Mouse (Mus musculus) ovary, postnatal 10 days (tissue): Measurements from ENCODE around the gene Stard10.

ENCODE experiments used
- DNase-seq: peaks from one replicate; pipeline ENCODE4 v3.0.0; 2022; ENCODE audit warnings: low spot score

Gene Stard10

GRCm38 (mm10) chr7:101332045-101332831 lies 15.4 kb downstream of the Stard10 start:
- DNase-seq, result no peak

DNA sequence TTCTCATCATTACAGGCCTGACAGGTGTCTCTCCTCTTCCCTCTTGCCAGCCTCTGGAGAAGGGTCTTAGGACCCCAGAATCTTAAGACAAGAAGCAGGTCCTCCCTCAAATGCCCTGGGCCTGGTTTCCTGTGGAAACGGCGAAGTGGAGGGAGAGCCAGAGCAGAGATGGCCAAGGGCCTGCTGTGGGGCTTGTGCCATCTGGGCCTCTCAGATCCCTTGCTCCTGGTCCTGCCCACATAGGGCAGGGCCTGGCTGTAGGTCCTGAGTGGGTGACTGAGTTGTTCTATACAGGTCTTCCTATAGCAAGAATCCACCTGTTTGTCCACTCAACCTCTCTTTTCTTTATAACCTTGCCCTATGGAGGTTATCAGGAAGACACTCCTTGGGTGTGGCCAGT lies 18.3 kb downstream of the Stard10 start:
- no peak for DNase-seq

DNA sequence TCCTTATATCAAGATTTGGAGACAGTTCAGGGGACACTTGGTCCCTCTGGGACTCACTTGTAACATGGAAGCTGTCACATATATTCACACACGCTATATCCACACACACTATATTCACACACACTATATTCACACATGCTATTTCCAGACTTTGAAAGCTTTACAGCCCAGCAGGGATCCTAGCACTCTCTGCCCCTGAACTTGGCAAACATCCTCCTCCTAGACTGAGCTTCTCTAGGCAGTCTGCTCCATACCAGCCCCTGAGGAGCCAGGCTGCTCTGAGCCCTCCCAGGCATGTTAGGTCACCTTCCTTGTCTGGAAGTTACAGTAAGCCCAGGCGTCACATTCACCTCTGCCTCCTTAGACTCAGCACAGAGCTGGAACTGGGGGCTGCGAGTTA lies 19.8 kb downstream of the Stard10 start:
- no peak for DNase-seq

GRCm38 (mm10) chr7:101337401-101337800 lies 20.5 kb downstream of the Stard10 start:
- no peak for DNase-seq

GRCm38 (mm10) chr7:101341405-101341804 lies 24.5 kb downstream of the Stard10 start:
- DNase-seq, result no peak

GRCm38 (mm10) chr7:101343135-101343534 lies 26.2 kb downstream of the Stard10 start:
- no peak for DNase-seq

DNA sequence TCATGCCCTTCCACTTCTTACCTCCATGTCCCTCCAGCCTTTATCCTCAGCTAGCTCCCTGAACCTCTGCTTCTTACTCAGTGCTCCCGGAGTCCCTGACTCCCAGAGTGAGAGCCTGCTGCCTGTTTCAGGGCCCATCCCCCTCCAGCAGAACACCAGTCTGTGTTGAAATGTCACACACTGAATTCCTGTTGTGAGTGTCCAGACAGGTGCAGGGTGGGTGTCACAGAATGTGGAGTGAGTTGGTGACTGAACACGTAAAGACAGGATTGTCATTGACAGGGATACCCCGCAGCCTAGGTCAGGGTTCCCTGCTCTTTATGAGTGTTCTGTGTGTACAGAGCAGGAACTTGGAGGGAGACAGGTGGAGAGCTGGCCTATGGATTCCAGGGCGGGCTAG lies 28.0 kb downstream of the Stard10 start:
- no peak for DNase-seq

GRCm38 (mm10) chr7:101346991-101347390 lies 30.1 kb downstream of the Stard10 start:
- DNase-seq, result no peak

GRCm38 (mm10) chr7:101347767-101348270 lies 30.9 kb downstream of the Stard10 start, which contains the start of gene Arap1:
Arap1 (plus strand) TSS chr7:101348067.
- DNase-seq, result no peak

GRCm38 (mm10) chr7:101348312-101348711 lies 31.4 kb downstream of the Stard10 start:
- no peak for DNase-seq

DNA sequence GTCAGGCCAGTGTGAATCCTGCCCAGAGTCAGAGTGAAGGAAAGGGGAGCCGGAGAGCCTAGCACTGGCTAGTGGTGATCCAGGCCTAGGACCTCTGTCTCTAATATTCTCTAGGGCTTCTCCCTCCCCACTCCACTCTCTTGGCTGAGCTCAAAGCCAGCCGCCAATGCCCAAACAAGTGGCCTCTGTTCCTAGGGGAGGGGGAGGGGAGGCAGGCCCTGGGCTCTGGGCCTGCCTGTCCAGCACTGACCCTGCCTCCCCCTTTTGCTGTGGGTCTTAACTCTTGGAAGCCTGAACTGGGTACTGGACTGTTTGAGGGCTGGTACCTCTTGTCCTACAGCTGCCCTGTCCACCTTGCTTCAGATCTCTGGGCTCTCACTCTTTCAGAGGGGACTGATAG lies 33.0 kb downstream of the Stard10 start:
- no peak for DNase-seq

DNA sequence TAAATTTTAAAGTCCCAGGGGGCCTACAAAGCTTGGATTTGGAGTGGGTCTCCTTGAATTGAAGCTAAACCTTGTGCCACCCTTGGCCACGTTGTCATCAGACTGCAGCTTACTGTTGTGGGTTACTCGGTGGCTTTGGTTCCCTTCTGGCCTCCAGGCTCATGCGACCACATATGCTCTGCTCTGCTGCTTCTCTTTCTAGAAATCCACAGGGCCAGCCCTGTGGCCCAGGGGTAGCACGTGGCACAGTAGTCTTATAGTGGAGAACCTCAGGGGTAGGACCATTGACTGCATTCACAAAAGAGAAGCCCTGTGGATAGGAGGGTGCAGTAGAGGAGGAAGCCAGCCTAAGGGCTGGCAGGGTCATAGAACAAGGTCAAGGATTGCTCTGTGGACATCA lies 35.5 kb downstream of the Stard10 start:
- no peak for DNase-seq

DNA sequence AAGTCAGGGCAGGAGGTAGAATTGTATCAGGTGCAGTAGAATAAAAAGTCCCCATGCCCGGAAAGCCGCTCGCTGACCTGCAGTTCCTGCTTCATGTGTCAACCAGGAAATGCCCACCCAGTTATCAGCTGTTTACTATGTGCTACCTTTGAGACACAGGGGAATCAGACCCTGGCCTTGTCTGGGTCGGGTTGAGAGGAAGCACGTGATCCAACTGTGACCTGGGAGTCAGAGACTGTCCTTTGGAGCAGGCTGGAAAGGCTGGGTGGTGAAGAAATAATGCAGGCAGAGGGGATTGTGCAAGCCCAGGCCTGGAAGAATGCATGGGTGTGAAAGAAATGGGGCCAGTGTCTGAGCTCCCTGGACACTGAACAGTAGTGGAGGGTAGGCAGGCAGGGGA lies 37.5 kb downstream of the Stard10 start:
- no peak for DNase-seq

DNA sequence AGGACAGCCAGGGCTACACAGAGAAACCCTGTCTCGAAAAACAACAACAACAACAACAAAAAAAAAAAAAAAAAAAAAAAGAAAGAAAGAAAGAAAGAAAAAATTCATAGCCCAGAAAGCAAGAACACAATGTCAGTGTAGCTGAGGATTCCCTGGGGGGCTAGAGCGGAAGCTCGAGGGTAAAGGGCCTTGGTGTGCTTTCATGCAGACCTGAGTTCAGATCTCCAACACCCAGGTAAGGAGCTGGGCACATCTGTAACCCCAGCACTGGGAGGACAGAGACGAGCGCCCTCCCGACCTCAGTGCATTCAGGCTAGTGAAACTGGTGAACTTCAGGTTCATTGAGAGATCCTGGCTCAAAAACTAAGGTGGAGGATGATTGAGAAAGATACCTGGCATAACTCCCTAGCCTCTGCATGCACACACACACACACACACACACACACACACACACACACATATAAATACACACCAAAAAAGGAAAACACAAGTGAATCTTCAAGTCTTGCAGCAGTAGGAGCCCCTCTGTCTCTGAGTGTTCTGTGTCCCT lies 38.7 kb downstream of the Stard10 start:
- DNase-seq, result no peak

- no peak for DNase-seq
These were observed 40.0 kb downstream of the Stard10 start for GRCm38 (mm10) chr7:101356868-101357267.

- DNase-seq, result no peak
These were observed 43.5 kb downstream of the Stard10 start for GRCm38 (mm10) chr7:101360406-101360805.

DNA sequence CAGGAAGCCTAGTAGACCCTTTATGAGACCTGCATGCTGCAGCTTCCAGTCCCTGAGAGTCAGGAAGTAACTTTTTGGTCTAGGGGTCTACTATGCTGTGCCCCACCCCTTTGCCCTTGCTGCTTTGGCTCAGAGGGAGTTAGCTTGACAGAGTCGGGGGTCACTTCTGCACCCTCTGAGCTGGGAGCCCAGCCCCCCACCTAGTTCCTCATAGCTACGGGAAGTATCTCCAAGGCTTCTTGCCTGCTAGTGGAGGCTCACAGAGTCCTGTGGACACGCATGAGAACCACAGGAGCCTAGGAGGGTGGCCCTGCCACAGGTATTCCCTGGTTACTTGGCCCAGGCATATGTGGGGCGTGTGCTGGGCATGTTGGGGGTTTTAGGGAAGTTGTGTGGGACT lies 44.1 kb downstream of the Stard10 start:
- no peak for DNase-seq

DNA sequence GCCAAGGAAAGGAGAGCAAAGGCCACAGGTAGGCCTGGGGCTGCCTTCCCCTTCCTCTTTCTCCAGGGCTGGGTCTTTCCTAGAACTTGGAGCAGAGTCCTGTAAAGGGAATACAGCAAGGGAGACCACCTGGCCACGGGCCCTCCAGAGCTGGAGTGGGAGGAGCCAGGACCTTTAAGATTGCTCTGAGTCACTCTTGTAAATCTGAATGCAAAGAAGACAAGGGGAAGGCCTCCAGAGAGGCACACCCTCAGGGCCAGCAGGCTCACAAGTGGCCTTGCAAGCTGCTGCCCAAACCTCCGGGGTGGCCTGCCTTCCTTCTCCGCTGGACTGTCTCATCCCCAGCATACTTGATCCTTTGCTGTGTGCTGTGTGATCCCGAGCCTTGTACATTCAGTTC lies 44.9 kb downstream of the Stard10 start:
- no peak for DNase-seq

DNA sequence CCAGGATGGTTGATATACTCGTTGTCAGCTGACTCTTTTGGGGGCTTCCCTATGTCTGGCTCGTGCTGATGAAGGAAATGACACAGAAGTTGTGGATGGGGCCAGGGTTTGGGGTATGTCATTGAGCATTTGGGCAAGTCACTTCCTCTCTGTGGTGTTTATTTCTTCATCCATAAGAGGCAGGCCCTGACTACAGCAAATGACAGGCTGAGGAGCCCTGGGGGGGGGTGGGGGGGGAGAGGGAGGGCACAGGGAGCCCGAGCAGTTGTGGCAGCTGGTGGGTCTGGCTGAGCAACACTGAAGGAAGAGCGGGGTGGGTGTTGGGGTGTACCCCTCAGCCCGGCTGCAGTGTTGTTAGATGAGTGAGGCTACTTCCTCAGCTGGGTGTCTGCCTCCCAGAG lies 45.9 kb downstream of the Stard10 start:
- DNase-seq, result no peak

DNA sequence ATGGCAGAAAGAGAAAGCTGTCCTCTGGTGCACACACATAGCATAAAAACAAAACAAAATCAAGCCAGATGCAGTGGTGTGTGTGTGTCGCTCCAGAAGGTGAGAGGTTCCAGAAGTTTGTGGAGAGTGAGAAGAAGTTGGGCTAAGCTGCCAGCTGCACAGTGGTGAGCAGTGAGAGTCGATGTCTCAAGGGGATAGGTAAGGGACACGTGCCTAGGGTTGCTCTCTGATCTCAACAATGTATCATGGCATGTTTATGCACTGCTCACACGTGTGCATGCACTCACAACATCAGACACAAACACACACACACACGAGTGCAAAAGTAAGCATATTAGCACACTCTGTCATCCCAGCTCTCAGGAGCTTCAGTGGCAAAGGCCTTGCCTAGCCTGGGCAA lies 47.0 kb downstream of the Stard10 start:
- no peak for DNase-seq

- no peak for DNase-seq
These were observed 51.3 kb downstream of the Stard10 start for GRCm38 (mm10) chr7:101367901-101368852.

GRCm38 (mm10) chr7:101369666-101370065 lies 52.8 kb downstream of the Stard10 start:
- no peak for DNase-seq

DNA sequence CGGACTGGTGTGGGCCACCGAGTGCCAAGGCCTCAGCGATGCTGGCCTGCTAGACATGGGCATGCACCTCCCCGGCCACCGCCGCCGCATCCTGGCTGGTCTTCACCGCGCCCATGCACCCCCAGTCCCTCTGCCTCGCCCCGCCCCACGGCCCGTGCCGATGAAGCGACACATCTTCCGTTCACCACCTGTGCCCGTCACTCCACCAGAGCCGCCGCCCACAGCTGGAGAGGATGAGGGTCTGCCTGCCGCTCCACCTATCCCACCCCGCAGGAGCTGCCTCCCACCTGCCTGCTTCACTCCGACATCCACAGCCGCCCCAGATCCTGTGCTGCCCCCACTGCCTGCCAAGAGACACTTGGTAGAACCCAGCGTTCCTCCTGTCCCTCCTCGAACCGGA lies 56.2 kb downstream of the Stard10 start:
- DNase-seq, result no peak
